ENCODE assay signal across 27 mouse cellular contexts in genomic region chr9:76523075-76523474, GRCm38 (mm10). TPM values are rescaled to one million over a fixed set of nuclear protein-coding genes. Genes with fewer than 3 reads are reported as not detected.
DNase-seq lines count a peak whose midpoint lies in the region; ATAC-seq and TF ChIP-seq lines count a peak whose summit lies in the region.
"Had no signal": no experiment of that assay in that cellular context is flagged by ENCODE, and none has a peak within 500 bp of the region (broad histone marks: within the 10 kb centered on the region; RNA-seq: fewer than 3 reads in every experiment).

No protein-coding gene starts in this region.

- H3K27me3 ChIP-seq in liver, embryonic 16.5 days (ENCODE audit: control insufficient read depth, insufficient read depth, low read depth, low read length), result no peaks in the 10 kb centered on the region
- no peaks in the 10 kb centered on the region for H3K27me3 ChIP-seq in intestine, postnatal 0 days (replicated peaks; ENCODE audit: control insufficient read depth, insufficient read depth, low read length)
- H3K27me3 ChIP-seq: embryonic facial prominence, embryonic 15.5 days; forebrain, embryonic 12.5 days; heart, embryonic 15.5 days; kidney, embryonic 15.5 days; midbrain, embryonic 13.5 days; Patski had no signal

- H3K27ac ChIP-seq in liver, embryonic 16.5 days (ENCODE audit: low read length), result no peak overlapping the region
- peak overlapping the region; percentile 66; the same call in 1 of the 2 replicates for H3K27ac ChIP-seq in intestine, postnatal 0 days (ENCODE audit: low read depth, low read length)
- H3K27ac ChIP-seq in left cerebral cortex, adult 2 months, result no peak overlapping the region
- H3K27ac ChIP-seq: embryonic facial prominence, embryonic 15.5 days; forebrain, embryonic 12.5 days; heart, adult 2 months; heart, embryonic 15.5 days; kidney, embryonic 15.5 days; limb, embryonic 10.5 days; midbrain, embryonic 13.5 days had no signal

- no peak for TF ChIP-seq CTCF in intestine, postnatal 0 days (IDR thresholded peaks at IDR 0.05; ENCODE audit: low read depth)
- TF ChIP-seq CTCF in left cerebral cortex, adult 2 months (IDR thresholded peaks at IDR 0.05), result no peak

- H3K4me3 ChIP-seq in liver, embryonic 16.5 days (ENCODE audit: low read depth, low read length), result no peak overlapping the region
- H3K4me3 ChIP-seq in intestine, postnatal 0 days (ENCODE audit: low read depth, low read length), result no peak overlapping the region
- no peak overlapping the region for H3K4me3 ChIP-seq in left cerebral cortex, adult 2 months
- H3K4me3 ChIP-seq: embryonic facial prominence, embryonic 15.5 days; forebrain, embryonic 12.5 days; heart, adult 2 months; heart, embryonic 15.5 days; kidney, embryonic 15.5 days; limb, embryonic 10.5 days; midbrain, embryonic 13.5 days had no signal

- no peak overlapping the region for H3K4me2 ChIP-seq in liver, embryonic 16.5 days (ENCODE audit: low read depth, low read length)
- peak overlapping the region; percentile 32; the same call in 1 of the 2 replicates for H3K4me2 ChIP-seq in intestine, postnatal 0 days (replicated peaks; ENCODE audit: low read depth)
- H3K4me2 ChIP-seq: embryonic facial prominence, embryonic 15.5 days; forebrain, embryonic 12.5 days; heart, embryonic 15.5 days; kidney, embryonic 15.5 days; midbrain, embryonic 13.5 days had no signal

- DNase-seq in liver (no peak), MEL-GATA-1-ER (ENCODE audit: extremely low read depth, low read depth) (peak; percentile 14)
- no peak for DNase-seq in ovary, adult 18-20 months (ENCODE audit: low spot score)
- DNase-seq in left cerebral cortex, adult 2 months (ENCODE audit: extremely low spot score in 1 of 2, low spot score in 2 of 2), result no peak
- DNase-seq: adrenal gland, postnatal 25 days; B cell, adult 2 months; cerebellum, adult 2 months; gastrocnemius, postnatal 14 days; heart, adult 2 months; thymus, postnatal 25 days had no signal

- H3K4me1 ChIP-seq in liver, embryonic 16.5 days (ENCODE audit: control insufficient read depth, low read depth, low read length), result no peaks in the 10 kb centered on the region
- H3K4me1 ChIP-seq in intestine, postnatal 0 days (replicated peaks; ENCODE audit: control insufficient read depth, insufficient read depth, low read length), result no peaks in the 10 kb centered on the region
- H3K4me1 ChIP-seq: embryonic facial prominence, embryonic 15.5 days; forebrain, embryonic 12.5 days; kidney, embryonic 15.5 days; limb, embryonic 10.5 days; midbrain, embryonic 13.5 days had no signal

- no peak overlapping the region for H3K9ac ChIP-seq in liver, embryonic 16.5 days (ENCODE audit: low read depth, low read length)
- H3K9ac ChIP-seq in intestine, postnatal 0 days (ENCODE audit: low read depth, low read length), result no peak overlapping the region
- H3K9ac ChIP-seq: embryonic facial prominence, embryonic 15.5 days; forebrain, embryonic 12.5 days; heart, embryonic 15.5 days; kidney, embryonic 15.5 days; midbrain, embryonic 13.5 days had no signal

- ATAC-seq in liver, embryonic 16.5 days (ENCODE audit: low read depth), result peak; percentile 45; the same call in 1 of the 2 replicates
- ATAC-seq in intestine, postnatal 0 days, result peak; percentile 70
- peak; percentile 75 for ATAC-seq in megakaryocyte-erythroid progenitor cell, adult 5-6 weeks (replicated peaks; ENCODE audit: low FRiP score, low TSS enrichment, poor library complexity, severe bottlenecking)
- no peak for ATAC-seq in erythroblast, adult 5-6 weeks (replicated peaks; ENCODE audit: low FRiP score, poor library complexity, severe bottlenecking)
- ATAC-seq: activated CD4-positive, CD25-positive, alpha-beta regulatory T cell, adult 4 months; midbrain, embryonic 13.5 days; Patski had no signal

- intact Hi-C loops in left cerebral cortex, adult 2 months (cut with DNase I), result no loop called here

- no peaks in the 10 kb centered on the region for H3K36me3 ChIP-seq in liver, embryonic 16.5 days (ENCODE audit: control insufficient read depth, insufficient read depth)
- no peaks in the 10 kb centered on the region for H3K36me3 ChIP-seq in intestine, postnatal 0 days (ENCODE audit: control insufficient read depth, insufficient read depth)
- H3K36me3 ChIP-seq: embryonic facial prominence, embryonic 15.5 days; forebrain, embryonic 12.5 days; heart, embryonic 15.5 days; kidney, embryonic 15.5 days; limb, embryonic 10.5 days; midbrain, embryonic 13.5 days had no signal

- H3K9me3 ChIP-seq in liver, embryonic 16.5 days (replicated peaks; ENCODE audit: control insufficient read depth, low read length), result no peaks in the 10 kb centered on the region
- H3K9me3 ChIP-seq in intestine, postnatal 0 days (ENCODE audit: control insufficient read depth), result no peaks in the 10 kb centered on the region
- H3K9me3 ChIP-seq: embryonic facial prominence, embryonic 15.5 days; forebrain, embryonic 12.5 days; heart, embryonic 15.5 days; kidney, embryonic 15.5 days; limb, embryonic 10.5 days; midbrain, embryonic 13.5 days had no signal

RNA-seq across cellular contexts. Expression of gene Fam83b, which starts 43.8 kb away (rescaled TPM):
- 0.05 and 0.18 TPM in 2 replicates for polyA plus RNA-seq in liver, embryonic 16.5 days (2015; fragmentation: Nextera tagmentation; extraction: Ambion mirVana)
- polyA plus RNA-seq in intestine, postnatal 0 days (2015; fragmentation: Nextera tagmentation; extraction: Ambion mirVana), result 4.9 and 5.3 TPM in 2 replicates
- total RNA-seq in megakaryocyte-erythroid progenitor cell, adult 5-6 weeks (2014; fragmentation: Nextera tagmentation), result not detected in 2 replicates
- not detected in 2 replicates for total RNA-seq in megakaryocyte-erythroid progenitor cell, adult 5-6 weeks (2017)
- not detected in 2 replicates for total RNA-seq in erythroblast, adult 5-6 weeks (2015; ENCODE audit: low replicate concordance)
- total RNA-seq in erythroblast, adult 5-6 weeks (2017; ENCODE audit: low replicate concordance), result 0.56 TPM in 1 of 2 replicates, not detected in the other
- total RNA-seq in left cerebral cortex, adult 2 months (2021), result not detected
- total RNA-seq: common myeloid progenitor, adult 5-6 weeks; gastrocnemius, postnatal 14 days; hematopoietic stem cell, adult 5-6 weeks; neutrophil, adult 5-6 weeks had no signal
- polyA plus RNA-seq: activated CD4-positive, CD25-positive, alpha-beta regulatory T cell, adult 4 months; heart, adult 2 months; midbrain, embryonic 13.5 days; Patski; spleen, adult 2 months; testis, adult 2 months had no signal
